8 mouse cellular contexts compared by ENCODE assay signal in genomic region chr8:83662421-83662826, GRCm38 (mm10). TPM values are rescaled to one million over a fixed set of nuclear protein-coding genes. Genes with fewer than 3 reads are reported as not detected.
A peak's percentile ranks its signal among the peaks of the same experiment; 100 is the strongest.
DNase-seq lines count a peak whose midpoint lies in the region; ATAC-seq lines count a peak whose summit lies in the region.

No protein-coding gene starts in this region.

- peak; percentile 91 for DNase-seq in NIH3T3 (ENCODE audit: low read depth)
- peak; percentile 92 to 96 for DNase-seq in cerebellum, postnatal 10 days
- DNase-seq in frontal cortex, postnatal 14 days (ENCODE audit: low spot score in 2 of 2) = peak; percentile 82 to 83
- DNase-seq in layer of hippocampus, postnatal 25 days (ENCODE audit: extremely low spot score in 1 of 2, low spot score in 1 of 2) = peak; percentile 88 to 96
- DNase-seq in lung, postnatal 25 days (ENCODE audit: low spot score) = peak; percentile 92
- DNase-seq in retina, postnatal 7 days (ENCODE audit: low read depth, low spot score) = peak; percentile 77
- peak; percentile 81 to 90 for DNase-seq in urinary bladder, adult 18-20 months (ENCODE audit: low spot score in 2 of 2)

- H3K9me3 ChIP-seq in hindbrain, embryonic 13.5 days = no peaks in the 10 kb centered on the region

- peak overlapping the region; percentile 8; the same call in 1 of the 2 replicates for H3K27ac ChIP-seq in hindbrain, embryonic 13.5 days

- WGBS in hindbrain, embryonic 13.5 days = 10% methylated on average over 4 of the region's 4 CpGs

- peak; percentile 12; the same call in 1 of the 2 replicates for ATAC-seq in hindbrain, embryonic 13.5 days (ENCODE audit: low FRiP score)

- peaks cover 2% of the 10 kb centered on the region for H3K27me3 ChIP-seq in hindbrain, embryonic 13.5 days

- no peak overlapping the region for H3K4me3 ChIP-seq in hindbrain, embryonic 13.5 days

- peaks cover 17% of the 10 kb centered on the region for H3K36me3 ChIP-seq in hindbrain, embryonic 13.5 days

- H3K4me1 ChIP-seq in hindbrain, embryonic 13.5 days (replicated peaks) = peaks cover 56% of the 10 kb centered on the region

- H3K4me2 ChIP-seq in hindbrain, embryonic 13.5 days = no peak overlapping the region

- H3K9ac ChIP-seq in hindbrain, embryonic 13.5 days = no peak overlapping the region

RNA-seq across cellular contexts. Expression of gene Ptger1, which starts 4.1 kb away (rescaled TPM):
- polyA plus RNA-seq in hindbrain, embryonic 13.5 days (2015; fragmentation: Nextera tagmentation; extraction: Ambion mirVana) = 0.38 and 0.70 TPM in 2 replicates
- 1 to 10 TPM; 1.3 to 1.6 TPM for total RNA-seq in layer of hippocampus, postnatal 25 days (2021)

RNA-seq across cellular contexts. Expression of gene Gipc1, which starts 9.9 kb away (rescaled TPM):
- polyA plus RNA-seq in hindbrain, embryonic 13.5 days (2015; fragmentation: Nextera tagmentation; extraction: Ambion mirVana) = 155 and 159 TPM in 2 replicates
- total RNA-seq in layer of hippocampus, postnatal 25 days (2021) = 10 to 100 TPM; 67.7 to 69.2 TPM

RNA-seq across cellular contexts. Expression of gene Pkn1, which starts 36.6 kb away (rescaled TPM):
- 20.7 and 23.7 TPM in 2 replicates for polyA plus RNA-seq in hindbrain, embryonic 13.5 days (2015; fragmentation: Nextera tagmentation; extraction: Ambion mirVana)
- 10 to 100 TPM; 42.2 to 57.6 TPM for total RNA-seq in layer of hippocampus, postnatal 25 days (2021)

RNA-seq across cellular contexts. Expression of gene Ddx39, which starts 52.6 kb away (rescaled TPM):
- polyA plus RNA-seq in hindbrain, embryonic 13.5 days (2015; fragmentation: Nextera tagmentation; extraction: Ambion mirVana) = 116 and 119 TPM in 2 replicates
- total RNA-seq in layer of hippocampus, postnatal 25 days (2021) = 10 to 100 TPM; 14.4 to 17.2 TPM

RNA-seq across cellular contexts. Expression of gene Dnajb1, which starts 54.4 kb away (rescaled TPM):
- polyA plus RNA-seq in hindbrain, embryonic 13.5 days (2015; fragmentation: Nextera tagmentation; extraction: Ambion mirVana) = 54.1 and 54.2 TPM in 2 replicates
- total RNA-seq in layer of hippocampus, postnatal 25 days (2021) = 10 to 100 TPM; 30.0 to 40.0 TPM
